Mouse (Mus musculus) heart, adult 9 months (tissue): ENCODE data around the gene Gnai2.

Source experiments
- DNase-seq, 2 experiments: peaks; one replicate each; pipeline ENCODE4 v3.0.0; 2022; ENCODE audit warnings: low spot score in 2 of 2

The Gnai2 gene

DNA sequence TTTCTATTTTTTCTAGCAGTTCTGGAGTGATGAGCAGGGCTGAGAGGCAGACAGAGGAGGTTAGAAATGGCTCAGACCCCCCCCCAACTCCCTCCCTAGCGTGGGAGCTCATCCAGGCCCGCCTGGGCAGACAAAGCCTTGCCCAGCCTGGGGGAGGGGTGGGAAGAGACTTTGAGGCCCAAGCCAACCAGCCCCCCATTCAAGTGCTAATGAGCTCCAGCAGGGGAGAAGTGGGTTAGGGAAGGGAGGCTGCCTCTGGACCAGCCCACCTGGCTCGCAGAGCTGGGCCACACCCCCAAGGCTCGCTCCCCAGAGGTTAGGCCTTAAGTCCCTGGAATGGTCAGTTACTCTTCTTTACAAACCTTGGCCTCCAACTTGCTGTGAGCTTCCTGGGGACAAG, 4.6 kb downstream of the Gnai2 start:
- DNase-seq = no peak

DNA sequence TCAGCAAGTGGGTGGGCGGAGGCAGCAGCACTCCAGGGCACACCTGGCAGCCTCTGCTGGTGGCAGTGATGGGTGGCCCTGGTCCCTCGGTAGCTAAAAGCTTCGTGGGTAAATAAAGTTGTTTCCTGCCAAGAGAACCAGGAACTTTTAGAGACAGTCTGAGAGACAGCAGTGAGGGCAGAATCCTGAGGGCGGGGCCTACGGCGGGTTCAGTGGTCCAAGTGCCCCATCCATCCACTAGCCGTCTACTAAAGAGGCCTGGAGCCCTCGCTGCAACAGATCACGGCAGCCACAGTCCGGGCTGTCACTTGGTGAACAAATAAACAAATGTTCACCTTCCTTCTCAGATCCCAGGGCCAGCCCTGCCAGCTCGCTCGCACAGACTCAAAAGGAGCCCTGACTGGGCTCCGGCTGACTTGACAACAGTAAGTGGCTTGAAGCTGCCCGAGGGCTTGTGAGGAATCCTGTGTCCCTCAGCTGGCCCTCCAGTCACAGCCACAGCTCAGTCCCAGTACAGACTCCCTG, 5.2 kb downstream of the Gnai2 start:
- no peak for DNase-seq

DNA sequence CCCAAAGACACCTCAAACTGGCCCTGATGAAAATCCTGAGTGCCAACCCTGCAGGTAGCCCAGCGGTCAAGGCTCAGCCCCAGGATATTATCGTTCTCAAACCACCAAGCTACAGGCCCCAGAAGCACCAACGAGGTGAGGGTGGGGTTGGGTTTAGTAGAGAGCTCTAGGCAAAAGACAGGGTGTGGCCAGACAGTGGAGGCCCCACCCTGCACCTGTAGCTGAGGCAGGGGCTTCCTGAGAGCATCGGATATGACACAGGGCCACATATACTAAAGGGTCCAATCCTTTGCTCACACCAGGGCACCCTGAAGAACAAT, 5.8 kb downstream of the Gnai2 start:
- no peak for DNase-seq

DNA sequence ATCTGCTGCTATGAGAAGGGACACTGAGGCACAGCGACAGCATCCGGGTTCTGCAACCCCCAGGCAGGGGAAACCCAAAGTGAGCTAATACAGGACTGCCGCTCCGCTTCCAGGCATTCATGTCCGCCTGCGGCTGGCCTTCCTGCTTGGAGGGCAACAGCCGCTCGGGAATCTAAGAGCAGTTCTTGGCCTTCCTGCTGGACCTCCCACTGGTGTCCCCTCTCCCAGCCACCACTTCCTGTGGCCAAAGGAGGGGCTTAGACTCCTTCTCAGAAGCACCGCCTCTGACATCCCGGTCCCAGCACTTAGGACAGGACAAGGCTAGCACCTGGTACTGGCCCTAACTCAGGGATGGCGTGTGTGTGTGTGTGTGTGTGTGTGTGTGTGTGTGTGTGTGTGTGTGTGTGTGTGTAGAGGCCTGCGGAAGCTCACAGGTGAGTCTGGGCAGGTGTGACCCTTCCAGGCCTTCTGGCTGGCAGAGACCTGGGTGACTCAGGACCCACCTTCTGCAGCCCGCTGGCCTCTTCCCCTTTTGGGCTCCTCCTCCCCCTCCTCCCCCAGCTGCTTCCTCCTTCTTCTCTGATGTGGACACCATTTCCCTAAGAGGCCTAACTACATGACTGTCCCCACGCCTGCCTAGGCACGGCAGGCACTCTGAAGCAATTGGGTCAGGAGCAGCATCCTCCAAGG, 6.3 kb downstream of the Gnai2 start:
- peak; percentile 74 to 87 for DNase-seq

DNA sequence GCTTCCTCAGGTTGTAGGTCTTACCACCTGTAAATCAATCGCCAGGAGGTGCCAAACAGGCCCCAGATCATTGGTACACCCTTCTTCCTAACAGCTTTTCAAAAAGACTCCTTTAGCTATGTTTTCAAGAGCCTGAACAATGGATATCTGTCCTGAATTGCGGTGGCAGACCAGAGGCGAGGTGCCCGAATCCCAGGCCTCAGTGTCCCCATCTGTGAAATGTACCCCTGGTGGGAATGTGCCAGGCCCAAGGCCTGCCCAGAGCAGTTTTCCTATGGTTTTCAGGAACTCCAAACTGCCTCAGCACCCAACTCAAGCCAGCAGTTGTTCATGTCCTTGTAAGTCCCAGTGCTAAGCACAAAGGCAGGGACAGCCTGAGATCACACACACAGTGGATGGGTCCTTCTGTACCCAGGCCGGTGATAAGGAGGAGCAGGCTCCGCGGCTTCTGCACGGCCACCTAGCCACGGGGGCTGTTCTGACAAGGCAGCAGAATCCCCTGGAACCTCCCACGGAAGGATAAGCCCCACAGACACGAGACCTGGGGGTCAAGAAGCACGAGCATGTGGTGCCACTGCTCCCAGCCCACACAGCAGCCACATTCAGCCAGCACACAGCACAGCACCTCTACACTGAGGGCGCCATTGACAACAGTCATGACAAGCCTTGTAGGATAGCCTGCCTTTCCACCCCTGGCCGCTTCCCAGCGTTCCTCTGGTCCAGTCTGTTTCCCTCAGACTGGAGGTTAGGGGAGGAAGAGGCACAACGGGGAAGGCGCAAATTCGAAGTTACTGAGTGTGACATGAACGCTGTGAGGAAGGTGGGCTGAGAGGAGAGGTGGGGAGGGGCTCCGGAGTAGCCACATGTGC, 7.5 kb downstream of the Gnai2 start:
- peak in 1 of 2 experiments; percentile 23 for DNase-seq

DNA sequence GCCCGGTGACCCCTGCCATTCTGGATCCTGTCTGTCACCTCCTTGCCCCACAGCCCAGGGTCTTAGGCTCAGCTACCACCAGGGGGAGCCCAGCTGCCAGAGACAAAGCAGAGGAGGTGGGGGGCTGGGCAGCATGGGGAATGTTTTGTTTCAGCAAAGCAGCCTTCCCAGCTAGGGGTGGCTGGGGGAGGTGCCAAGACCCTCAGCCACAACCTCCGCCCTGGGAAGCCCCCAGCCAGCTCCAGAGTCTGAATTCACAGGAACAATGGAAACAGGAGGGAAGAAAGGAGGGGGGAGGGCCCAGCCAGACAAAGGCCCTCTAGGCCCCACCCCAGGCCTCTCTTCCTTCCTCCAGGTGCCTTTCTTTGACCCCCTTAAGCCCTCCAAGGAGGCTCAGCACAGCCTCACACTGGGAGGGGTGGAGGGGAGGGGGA, 8.3 kb downstream of the Gnai2 start:
- DNase-seq = peak; percentile 71 to 80

DNA sequence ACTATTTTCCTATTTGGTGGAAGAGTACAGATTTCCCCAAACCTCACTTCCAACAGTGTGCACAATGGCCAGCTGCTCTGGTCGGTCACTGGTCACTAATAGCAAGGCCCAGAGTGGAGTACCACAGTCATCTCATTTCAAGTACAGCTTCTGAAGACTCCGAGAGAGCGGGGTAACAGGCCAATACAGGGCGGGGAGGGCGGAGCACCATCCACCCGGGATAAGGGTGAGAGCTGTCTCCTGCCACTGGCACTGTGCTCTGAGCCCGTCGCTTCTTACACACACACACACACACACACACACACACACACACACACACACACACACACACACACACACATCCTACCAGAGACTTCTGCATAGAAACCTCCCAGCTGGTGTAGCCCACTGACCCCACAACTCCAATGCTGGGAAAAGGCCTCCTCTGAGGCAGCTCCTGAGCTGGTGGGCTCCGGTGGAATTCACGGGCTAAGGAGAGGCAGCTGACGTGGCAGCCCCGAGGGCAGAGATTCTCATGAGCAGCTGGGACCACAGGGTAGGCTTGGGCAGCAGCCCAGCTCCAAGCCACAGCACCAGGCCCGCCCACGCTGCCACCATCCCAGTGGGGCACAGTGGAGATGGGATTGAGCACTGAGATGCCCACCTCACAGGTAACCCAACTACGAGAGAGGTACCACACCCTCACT, 8.9 kb downstream of the Gnai2 start:
- DNase-seq = no peak

DNA sequence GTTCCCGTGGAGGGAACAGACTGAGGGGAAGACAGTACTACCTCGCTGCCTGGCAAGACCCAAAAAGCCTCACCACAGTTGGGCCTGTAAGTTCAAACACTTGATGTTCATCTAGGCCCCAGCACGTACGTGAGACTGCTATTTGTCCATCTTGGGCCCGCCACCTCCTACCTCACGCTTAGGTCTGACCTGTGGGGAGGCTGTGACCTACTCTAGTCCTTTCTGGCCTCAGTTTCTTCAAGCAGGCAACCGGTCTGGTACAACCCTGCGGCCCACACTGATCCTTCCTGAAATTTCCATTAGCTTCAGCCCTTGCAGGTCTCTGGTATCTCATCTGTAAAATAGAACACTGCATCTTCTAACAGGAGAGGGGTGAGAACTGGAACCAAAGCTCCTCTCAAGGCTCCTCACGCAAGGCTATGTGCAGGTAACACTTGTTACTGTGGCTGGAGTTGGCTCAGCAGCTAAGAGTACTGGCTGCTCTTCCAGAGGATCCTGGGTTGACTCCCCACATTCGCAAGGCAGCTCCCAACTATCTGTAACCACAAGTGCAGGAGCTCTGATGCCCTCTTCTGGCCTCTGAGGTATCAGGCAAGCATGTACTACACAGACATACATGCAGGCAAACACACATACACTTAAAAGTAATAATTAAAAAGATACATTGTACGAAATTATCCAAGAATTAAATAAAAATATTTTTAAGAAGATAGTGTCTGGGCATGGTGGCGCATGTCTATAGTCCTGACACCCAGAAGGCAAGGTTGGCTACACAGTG, 9.6 kb downstream of the Gnai2 start:
- no peak for DNase-seq

DNA sequence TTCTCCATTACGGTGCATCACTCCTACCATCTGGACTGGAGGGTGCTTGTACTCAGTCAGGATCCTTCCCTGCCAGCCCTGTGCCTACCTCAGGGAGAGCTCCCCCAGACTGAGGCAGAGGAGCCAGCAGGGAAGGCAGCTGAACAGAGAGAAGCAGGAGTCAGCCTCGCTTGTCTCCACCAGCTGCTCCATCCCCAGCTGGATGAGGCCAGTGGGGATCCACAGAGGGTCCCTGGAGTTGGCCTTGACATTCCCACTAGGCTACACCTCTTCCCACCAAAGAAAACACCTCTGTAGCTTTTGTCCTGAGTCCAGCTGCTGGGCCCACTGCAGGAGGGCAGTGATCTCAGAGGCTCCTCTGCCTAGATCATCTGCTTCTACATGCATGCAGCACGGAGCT, 10.2 kb downstream of the Gnai2 start:
- no peak for DNase-seq

DNA sequence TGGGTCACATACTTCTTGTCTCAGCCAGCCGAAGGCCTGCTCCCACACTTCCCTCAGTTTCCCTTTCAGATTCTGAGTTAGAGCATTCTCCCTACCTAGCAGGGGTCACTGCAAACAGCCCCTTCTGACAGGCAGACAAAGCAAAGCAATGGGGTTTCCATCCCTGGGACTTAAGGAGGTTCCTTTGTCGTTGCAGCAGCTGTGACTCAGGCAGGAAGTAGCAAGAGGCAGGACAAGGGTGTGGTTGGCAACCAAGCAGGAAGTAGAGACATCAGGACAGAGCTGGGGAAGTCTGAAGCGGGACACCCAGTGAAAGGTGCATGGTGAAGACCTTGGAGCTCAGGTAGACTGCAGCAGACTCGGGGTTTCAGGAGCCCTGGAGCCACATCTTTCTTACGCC, 10.6 kb downstream of the Gnai2 start:
- DNase-seq = peak; percentile 77 to 88

DNA sequence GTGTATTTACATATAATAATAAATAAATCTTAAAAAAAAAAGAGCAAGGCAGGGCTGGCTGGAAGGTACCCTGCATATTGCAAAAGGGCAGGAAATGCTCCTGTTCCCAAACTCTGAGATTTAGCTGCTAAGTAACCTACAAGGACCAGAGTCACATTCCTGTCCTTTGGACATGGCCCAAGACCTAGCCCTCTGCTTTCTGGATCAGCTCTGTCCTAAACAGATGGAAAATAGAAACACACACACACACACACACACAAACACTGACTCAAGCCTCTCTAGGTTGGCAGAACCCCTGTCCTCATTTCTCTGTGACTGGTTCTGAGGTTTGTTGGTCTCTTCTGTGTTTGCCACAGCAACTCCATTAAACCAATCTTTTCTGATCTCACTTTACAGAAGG, 14.2 kb downstream of the Gnai2 start:
- peak in 1 of 2 experiments; percentile 24 for DNase-seq

DNA sequence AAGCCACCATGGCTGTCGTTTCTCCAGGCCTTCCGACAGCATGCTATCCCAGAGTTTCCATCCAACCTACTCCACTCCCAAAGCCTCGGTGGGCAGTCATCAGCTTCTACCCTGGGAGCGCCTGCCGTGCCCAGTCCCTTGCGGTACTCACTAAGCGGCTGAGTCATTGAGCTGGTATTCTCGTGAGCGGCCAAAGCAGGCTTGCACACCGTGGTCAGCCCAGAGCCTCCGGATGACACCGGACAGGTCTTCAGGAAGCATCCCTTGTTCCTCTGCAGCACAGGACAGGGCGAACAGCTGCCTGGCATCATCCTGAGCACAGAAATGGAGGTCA, 15.7 kb downstream of the Gnai2 start:
- DNase-seq = no peak

DNA sequence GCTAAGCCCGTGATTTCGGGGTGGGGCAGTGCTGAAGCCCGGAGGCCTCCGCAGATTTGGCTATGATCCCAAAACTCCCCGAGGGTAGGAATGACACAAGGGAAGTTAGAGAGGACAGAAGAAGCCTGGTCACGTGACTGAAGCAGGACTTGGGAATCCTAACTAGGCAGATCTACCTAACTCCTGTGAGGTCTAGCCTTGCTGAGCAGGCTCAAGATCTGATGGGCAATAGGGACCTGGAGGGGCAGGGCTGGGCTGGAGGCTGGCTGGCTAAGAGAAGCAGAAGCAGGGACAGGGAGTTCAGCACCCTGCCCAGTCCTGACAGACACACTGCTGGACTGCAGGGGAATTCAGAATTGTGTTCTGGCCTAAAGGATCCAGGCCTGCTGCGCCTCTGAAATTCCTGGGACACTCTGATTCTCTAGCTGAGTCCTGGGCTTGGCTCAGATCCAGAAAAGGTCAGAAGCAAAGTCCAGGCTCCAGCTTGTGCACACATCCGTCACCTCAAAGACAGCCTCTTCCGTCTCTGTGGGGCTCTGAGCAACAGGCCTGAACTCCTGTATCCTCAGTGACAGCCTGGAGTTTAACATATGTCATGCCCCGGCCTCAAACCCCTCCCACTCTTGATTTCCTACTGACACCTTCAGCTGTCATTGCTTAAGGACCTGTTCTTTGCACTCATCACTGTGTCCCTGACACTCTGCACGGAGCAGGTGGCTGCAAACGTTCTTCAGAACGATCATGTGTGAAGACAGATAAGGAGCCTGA, 16.2 kb downstream of the Gnai2 start:
- peak; percentile 67 to 74 for DNase-seq

DNA sequence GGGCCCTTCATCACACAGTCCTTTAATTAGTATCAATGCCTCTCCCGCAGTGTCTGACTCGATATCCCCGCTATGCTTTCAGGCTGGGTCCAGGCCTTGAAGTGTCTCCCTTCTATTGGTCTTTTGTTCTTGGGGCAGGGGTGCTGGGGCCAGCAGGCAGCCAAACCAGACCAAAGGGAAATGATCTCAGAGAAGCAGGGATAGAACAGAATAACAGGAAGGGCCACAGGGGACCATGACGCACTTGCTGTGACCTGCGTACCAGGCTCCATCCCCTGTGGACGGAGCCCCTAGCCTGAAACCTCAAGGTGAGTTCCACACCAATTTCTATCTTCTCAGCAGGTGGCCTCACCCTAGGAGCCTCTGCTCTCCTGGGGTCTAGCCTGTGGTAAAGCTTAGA, 17.1 kb downstream of the Gnai2 start:
- peak in 1 of 2 experiments; percentile 27 for DNase-seq

DNA sequence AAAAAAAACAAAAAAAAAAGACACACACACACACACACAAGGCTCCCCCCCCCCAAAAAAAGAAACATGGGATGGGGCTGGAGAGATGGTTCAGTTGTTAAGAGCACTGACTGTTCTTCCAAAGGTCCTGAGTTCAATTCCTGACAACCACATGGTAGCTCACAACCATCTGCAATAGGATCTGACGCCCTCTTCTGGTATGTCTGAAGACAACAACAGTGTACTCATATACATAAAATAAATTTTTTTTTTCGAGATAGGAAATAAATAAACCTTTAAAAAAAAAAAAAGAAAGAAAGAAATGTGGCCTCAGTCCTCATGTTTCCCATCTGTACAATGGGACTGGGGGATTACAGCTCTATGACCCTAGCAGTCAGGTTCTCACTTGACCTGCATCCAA, 17.7 kb downstream of the Gnai2 start:
- no peak for DNase-seq

DNA sequence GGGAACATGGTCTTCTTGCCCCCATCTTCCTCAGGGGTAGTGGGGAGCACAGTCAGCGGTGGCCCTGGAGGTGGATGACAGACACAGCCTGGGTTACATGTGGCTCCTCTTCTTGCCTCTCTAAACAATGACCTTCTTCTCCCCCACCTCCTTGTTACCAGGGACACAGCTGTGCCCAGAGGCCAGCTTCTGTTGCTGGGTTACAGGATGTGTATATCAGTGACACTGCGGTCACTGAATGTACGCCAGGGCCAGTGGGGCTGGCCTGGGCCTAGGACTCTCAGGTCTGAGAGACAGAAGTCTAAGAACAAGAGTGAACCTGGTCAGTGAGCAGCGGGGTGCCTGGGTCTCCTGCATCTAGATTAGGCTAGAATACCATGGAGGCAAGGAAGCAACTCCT, 20.1 kb downstream of the Gnai2 start:
- peak in 1 of 2 experiments; percentile 51 for DNase-seq

DNA sequence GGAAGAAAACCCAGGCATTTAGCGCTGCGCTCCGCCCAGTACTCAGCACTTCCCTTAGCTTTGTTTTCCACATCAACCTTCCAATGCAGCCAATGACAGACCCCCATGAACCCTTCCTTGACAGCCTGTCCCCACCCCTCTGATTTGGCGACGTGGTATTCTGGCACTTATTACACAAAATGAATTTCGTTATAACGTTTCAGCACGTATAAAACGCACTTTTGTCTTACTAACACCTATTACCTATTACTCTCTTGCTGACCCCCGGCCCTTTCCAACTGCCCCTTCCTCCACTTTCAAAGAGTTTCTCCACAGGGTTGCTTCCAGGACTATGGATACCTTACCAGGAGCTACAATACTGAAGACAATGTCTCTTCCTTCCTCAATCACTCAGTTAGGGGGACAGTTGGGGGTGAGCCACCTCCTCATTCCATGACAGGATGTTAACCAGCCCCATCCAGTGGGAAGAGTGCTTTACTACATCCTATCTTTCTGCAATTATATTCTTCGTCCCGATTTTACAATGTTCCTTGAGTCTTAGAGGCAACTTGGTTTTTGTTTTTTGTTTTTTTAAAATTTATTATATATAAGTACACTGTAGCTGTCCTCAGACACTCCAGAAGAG, 22.1 kb downstream of the Gnai2 start:
- no peak for DNase-seq

DNA sequence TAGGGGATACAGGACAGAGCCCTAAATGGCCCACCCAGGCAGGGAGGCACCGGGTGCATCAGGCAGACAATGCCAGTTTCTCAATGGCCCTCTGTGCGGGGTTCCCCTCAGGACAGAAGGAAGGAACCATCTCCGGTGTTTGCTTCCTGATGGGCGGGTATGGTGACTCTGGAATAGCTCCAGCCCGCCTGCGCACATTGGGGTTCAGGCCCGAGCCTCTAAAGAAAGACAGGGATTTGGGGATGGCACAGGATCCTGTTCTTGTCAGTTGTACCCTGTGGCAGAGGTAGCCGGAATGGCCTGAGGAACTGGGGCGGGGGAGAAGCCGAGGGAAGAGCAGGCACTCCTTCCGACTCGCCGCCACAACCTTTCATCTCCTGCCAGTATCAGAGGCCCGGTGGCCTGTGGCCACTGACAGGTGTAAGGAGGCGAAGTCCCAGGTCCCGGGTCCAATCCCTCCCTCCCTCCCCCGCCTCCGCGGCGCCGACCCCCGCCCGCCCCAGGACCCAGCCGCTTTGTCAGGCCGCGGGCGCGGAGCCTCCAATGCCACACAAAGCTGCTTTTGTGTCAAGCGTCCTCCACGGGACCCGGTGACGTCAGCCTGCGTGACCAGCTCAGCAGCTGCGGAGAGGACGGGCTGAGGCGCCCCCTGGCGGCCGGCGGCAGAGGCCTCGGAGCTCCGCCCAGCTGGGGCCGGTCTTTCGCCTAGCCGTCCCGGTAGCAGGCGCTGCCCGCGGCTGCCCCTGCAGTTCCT, 22.8 kb downstream of the Gnai2 start:
- peak; percentile 97 to 99 for DNase-seq

DNA sequence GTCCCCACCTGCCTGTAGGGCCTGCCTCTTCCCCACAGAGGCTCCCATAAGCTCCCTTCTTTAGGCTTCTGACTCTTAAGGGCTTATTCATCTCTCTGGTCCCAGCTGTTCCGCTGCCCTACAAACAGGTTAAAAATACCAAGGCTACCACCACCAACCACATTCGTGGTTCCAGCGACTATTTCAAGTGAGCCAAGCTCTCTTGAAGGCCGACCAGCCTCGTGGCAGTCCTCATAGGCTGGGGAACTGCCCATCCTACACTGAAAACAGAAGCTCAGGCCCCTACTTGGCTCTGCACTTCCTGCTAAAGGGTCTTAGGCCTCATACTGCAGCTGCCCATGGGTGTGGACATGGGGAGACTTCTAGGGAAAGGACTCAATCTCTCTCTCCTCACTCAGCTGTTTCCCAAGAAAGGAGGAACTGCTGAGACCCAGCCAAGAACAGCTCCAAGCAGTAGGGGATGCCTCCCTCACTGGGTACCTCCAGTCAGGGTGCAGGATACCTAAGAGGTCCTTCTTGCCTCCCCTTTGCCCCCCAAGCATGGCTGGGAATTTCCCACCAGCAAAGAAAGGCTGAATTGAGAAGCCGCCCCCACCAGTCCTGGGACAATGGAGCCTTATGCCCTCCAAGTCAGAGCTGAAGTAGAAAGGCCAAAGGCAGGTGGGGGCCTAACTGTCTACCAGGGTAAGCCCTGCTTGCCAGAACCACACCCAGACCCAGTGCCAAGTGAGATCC, 23.5 kb downstream of the Gnai2 start:
- peak; percentile 65 to 73 for DNase-seq
